19 mouse cellular contexts compared by ENCODE assay signal in genomic region chr5:150912656-150913055, GRCm38 (mm10). TPM values are rescaled to one million over a fixed set of nuclear protein-coding genes. Genes with fewer than 3 reads are reported as not detected.
A peak's percentile ranks its signal among the peaks of the same experiment; 100 is the strongest.
DNase-seq lines count a peak whose midpoint lies in the region; ATAC-seq and TF ChIP-seq lines count a peak whose summit lies in the region.
"Had no signal": no experiment of that assay in that cellular context is flagged by ENCODE, and none has a peak within 500 bp of the region (broad histone marks: within the 10 kb centered on the region; RNA-seq: fewer than 3 reads in every experiment).

No protein-coding gene starts in this region.

- H3K9me3 ChIP-seq in liver, embryonic 16.5 days (replicated peaks; ENCODE audit: control insufficient read depth, low read length): no peaks in the 10 kb centered on the region; the same call in 1 of the 2 replicates
- peaks cover 6% of the 10 kb centered on the region; the same call in 1 of the 2 replicates for H3K9me3 ChIP-seq in liver, embryonic 12.5 days (replicated peaks)
- peaks cover 6% of the 10 kb centered on the region; the same call in 1 of the 2 replicates for H3K9me3 ChIP-seq in kidney, embryonic 16.5 days (ENCODE audit: low read length)
- H3K9me3 ChIP-seq: midbrain, embryonic 15.5 days had no signal

- no peaks in the 10 kb centered on the region; the same call in 1 of the 2 replicates for H3K4me1 ChIP-seq in liver, embryonic 16.5 days (ENCODE audit: control insufficient read depth, low read depth, low read length)
- H3K4me1 ChIP-seq in liver, embryonic 12.5 days: 0 out of 2 replicates have a peak, but pooled peaks cover 4% of the 10 kb centered on the region
- peaks cover 37% of the 10 kb centered on the region for H3K4me1 ChIP-seq in kidney, adult 2 months (ENCODE audit: control insufficient read depth, insufficient read depth, low read length)
- H3K4me1 ChIP-seq in kidney, embryonic 16.5 days (ENCODE audit: insufficient read depth, low read length): peaks cover 46% of the 10 kb centered on the region
- H3K4me1 ChIP-seq: midbrain, embryonic 15.5 days; neural tube, embryonic 12.5 days had no signal

- H3K4me2 ChIP-seq in liver, embryonic 16.5 days (ENCODE audit: low read depth, low read length): no peak overlapping the region
- no peak overlapping the region for H3K4me2 ChIP-seq in liver, embryonic 12.5 days
- 0 out of 2 replicates have a peak overlapping the region, but pooled peaks have one; percentile 7 for H3K4me2 ChIP-seq in kidney, embryonic 16.5 days (replicated peaks; ENCODE audit: low read depth, low read length)
- H3K4me2 ChIP-seq: liver, embryonic 13.5 days; midbrain, embryonic 15.5 days; neural tube, embryonic 12.5 days had no signal

- 34% methylated on average over 5 of the region's 5 CpGs for WGBS in liver, embryonic 16.5 days (ENCODE audit: insufficient replicate concordance)
- WGBS in liver, embryonic 12.5 days (ENCODE audit: insufficient replicate concordance): 53% methylated on average over 5 of the region's 5 CpGs
- WGBS in kidney, adult 2 months: 6% methylated on average over 5 of the region's 5 CpGs
- WGBS in kidney, embryonic 16.5 days: 4% methylated on average over 5 of the region's 5 CpGs

- no peak for TF ChIP-seq CTCF in kidney, adult 2 months (conservative IDR thresholded peaks at IDR 0.05; ENCODE audit: insufficient read depth, insufficient read length, low read depth, low read length)

- peak; percentile 89 for DNase-seq in kidney, adult 2 months
- peak; percentile 27 for DNase-seq in mesoderm, embryonic 11.5 days (ENCODE audit: low read depth, low spot score)
- DNase-seq in spleen, adult 18-20 months: no peak
- DNase-seq: adrenal gland, postnatal 25 days; cerebellum, adult 9-10 months; forebrain, postnatal 0 days; liver, embryonic 13.5 days; right cerebral cortex, postnatal 14 days had no signal

- H3K4me3 ChIP-seq in liver, embryonic 16.5 days (ENCODE audit: low read depth, low read length): no peak overlapping the region
- H3K4me3 ChIP-seq in liver, embryonic 12.5 days: no peak overlapping the region
- no peak overlapping the region for H3K4me3 ChIP-seq in kidney, adult 2 months (ENCODE audit: insufficient read depth, low read depth, low read length)
- no peak overlapping the region for H3K4me3 ChIP-seq in kidney, embryonic 16.5 days (ENCODE audit: low read length)
- H3K4me3 ChIP-seq: liver, embryonic 13.5 days; midbrain, embryonic 15.5 days; neural tube, embryonic 12.5 days had no signal

- no peaks in the 10 kb centered on the region for H3K27me3 ChIP-seq in liver, embryonic 16.5 days (ENCODE audit: control insufficient read depth, insufficient read depth, low read depth, low read length)
- H3K27me3 ChIP-seq in liver, embryonic 12.5 days (replicated peaks): no peaks in the 10 kb centered on the region
- H3K27me3 ChIP-seq in kidney, adult 2 months (replicated peaks; ENCODE audit: control insufficient read depth, insufficient read depth, low read length): no peaks in the 10 kb centered on the region
- no peaks in the 10 kb centered on the region for H3K27me3 ChIP-seq in kidney, embryonic 16.5 days (ENCODE audit: insufficient read depth, low read length)
- H3K27me3 ChIP-seq: liver, embryonic 13.5 days; midbrain, embryonic 15.5 days; neural tube, embryonic 12.5 days had no signal

- ATAC-seq in liver, embryonic 16.5 days (ENCODE audit: low read depth): no peak
- no peak for ATAC-seq in liver, embryonic 12.5 days
- ATAC-seq in kidney, embryonic 16.5 days (ENCODE audit: low FRiP score, low TSS enrichment): peak; percentile 70
- ATAC-seq in megakaryocyte, adult 5-6 weeks (ENCODE audit: poor library complexity, severe bottlenecking): no peak
- ATAC-seq: CD4-positive, CD25-positive, alpha-beta regulatory T cell, adult 4 months; forebrain, postnatal 0 days; inflammation-experienced regulatory T-cells, adult 6 months; midbrain, embryonic 15.5 days had no signal

- no peak overlapping the region for H3K9ac ChIP-seq in liver, embryonic 16.5 days (ENCODE audit: low read depth, low read length)
- no peak overlapping the region for H3K9ac ChIP-seq in liver, embryonic 12.5 days
- H3K9ac ChIP-seq in kidney, embryonic 16.5 days (replicated peaks; ENCODE audit: low read length): no peak overlapping the region
- H3K9ac ChIP-seq: forebrain, postnatal 0 days; liver, embryonic 13.5 days; midbrain, embryonic 15.5 days; neural tube, embryonic 12.5 days had no signal

- TF ChIP-seq POLR2A in kidney, adult 2 months (IDR thresholded peaks at IDR 0.05; ENCODE audit: low read depth, low read length): no peak

- H3K36me3 ChIP-seq in liver, embryonic 16.5 days (ENCODE audit: control insufficient read depth, insufficient read depth): no peaks in the 10 kb centered on the region
- no peaks in the 10 kb centered on the region for H3K36me3 ChIP-seq in liver, embryonic 12.5 days
- H3K36me3 ChIP-seq in kidney, adult 2 months (ENCODE audit: control insufficient read depth, insufficient read depth, low read length): no peaks in the 10 kb centered on the region
- no peaks in the 10 kb centered on the region for H3K36me3 ChIP-seq in kidney, embryonic 16.5 days (ENCODE audit: insufficient read depth, low read length)
- H3K36me3 ChIP-seq: liver, embryonic 13.5 days; midbrain, embryonic 15.5 days; neural tube, embryonic 12.5 days had no signal

- H3K27ac ChIP-seq in liver, embryonic 16.5 days (ENCODE audit: low read length): peak overlapping the region; percentile 37; the same call in 1 of the 2 replicates
- no peak overlapping the region for H3K27ac ChIP-seq in liver, embryonic 12.5 days
- H3K27ac ChIP-seq in kidney, adult 2 months (ENCODE audit: insufficient read depth, low read depth, low read length): peak overlapping the region; percentile 96
- H3K27ac ChIP-seq in kidney, embryonic 16.5 days (ENCODE audit: low read length): peak overlapping the region; percentile 95
- H3K27ac ChIP-seq: liver, embryonic 13.5 days; midbrain, embryonic 15.5 days; neural tube, embryonic 12.5 days had no signal

RNA-seq across cellular contexts. Expression of gene Kl, which starts 39.8 kb away (rescaled TPM):
- 0.08 and 0.12 TPM in 2 replicates for polyA plus RNA-seq in liver, embryonic 16.5 days (2015; fragmentation: Nextera tagmentation; extraction: Ambion mirVana)
- 0.06 TPM in 1 of 2 replicates, not detected in the other for polyA plus RNA-seq in liver, embryonic 12.5 days (2016; fragmentation: Nextera tagmentation; extraction: Ambion mirVana)
- 158 and 159 TPM in 2 replicates for polyA plus RNA-seq in kidney, adult 2 months (2012; rRNA removed)
- 28.6 and 37.2 TPM in 2 replicates for polyA plus RNA-seq in kidney, embryonic 16.5 days (2015; fragmentation: Nextera tagmentation; extraction: Ambion mirVana)
- not detected in 2 replicates for total RNA-seq in megakaryocyte, adult 5-6 weeks (2015)
- not detected in 2 replicates for total RNA-seq in megakaryocyte, adult 5-6 weeks (2017)
- total RNA-seq: hematopoietic stem cell, adult 5-6 weeks; MEL had no signal
- polyA plus RNA-seq: CD4-positive, CD25-positive, alpha-beta regulatory T cell, adult 4 months; embryonic facial prominence, embryonic 11.5 days; inflammation-experienced regulatory T-cells, adult 6 months had no signal

Comparison
In these comparisons a context has a peak if more than half of its experiments do, and no peak if none do; other contexts are left out.
1. DNase-seq: peak in kidney, adult 2 months (single experiment) and mesoderm, embryonic 11.5 days (single experiment); none in spleen, adult 18-20 months (0 of 2).
2. RNA of gene Kl, which starts 39.8 kb away (polyA plus RNA-seq): 158 to 159 TPM in kidney, adult 2 months and 28.6 to 37.2 TPM in kidney, embryonic 16.5 days; 0.08 to 0.12 TPM in liver, embryonic 16.5 days and 0.06 TPM in liver, embryonic 12.5 days; every median in the first group is over 10 times any median in the second.